ENCODE assay signal across 28 mouse cellular contexts in genomic region chr4:135909326-135910066, GRCm38 (mm10). TPM values are rescaled to one million over a fixed set of nuclear protein-coding genes. Genes with fewer than 3 reads are reported as not detected.
A peak's percentile ranks its signal among the peaks of the same experiment; 100 is the strongest.
DNase-seq lines count a peak whose midpoint lies in the region; ATAC-seq and TF ChIP-seq lines count a peak whose summit lies in the region.
"Had no signal": no experiment of that assay in that cellular context is flagged by ENCODE, and none has a peak within 500 bp of the region (broad histone marks: within the 10 kb centered on the region; RNA-seq: fewer than 3 reads in every experiment).

No protein-coding gene starts in this region.

- H3K79me2 ChIP-seq in heart, adult 2 months (replicated peaks; ENCODE audit: control insufficient read depth, insufficient read depth, low read length): no peaks in the 10 kb centered on the region

- no peaks in the 10 kb centered on the region; the same call in 1 of the 2 replicates for H3K36me3 ChIP-seq in heart, adult 2 months (ENCODE audit: control insufficient read depth, insufficient read depth, low read length)
- H3K36me3 ChIP-seq in heart, embryonic 16.5 days (ENCODE audit: control insufficient read depth, insufficient read depth): no peaks in the 10 kb centered on the region
- H3K36me3 ChIP-seq in spleen, adult 2 months (ENCODE audit: control insufficient read depth, insufficient read depth, low read length): peaks cover 14% of the 10 kb centered on the region
- H3K36me3 ChIP-seq in small intestine, adult 2 months (ENCODE audit: control insufficient read depth, insufficient read depth, low read length): no peaks in the 10 kb centered on the region
- H3K36me3 ChIP-seq in intestine, postnatal 0 days (ENCODE audit: control insufficient read depth, insufficient read depth): no peaks in the 10 kb centered on the region
- H3K36me3 ChIP-seq: heart, embryonic 15.5 days; liver, embryonic 15.5 days; lung, embryonic 15.5 days; midbrain, embryonic 12.5 days; neural tube, embryonic 13.5 days had no signal

- TF ChIP-seq CTCF in heart, adult 2 months (IDR thresholded peaks at IDR 0.05): no peak
- TF ChIP-seq CTCF in spleen, adult 2 months (IDR thresholded peaks at IDR 0.05; ENCODE audit: extremely low read depth, insufficient read depth, insufficient read length, insufficient replicate concordance): no peak
- no peak for TF ChIP-seq CTCF in small intestine, adult 2 months (IDR thresholded peaks at IDR 0.05; ENCODE audit: extremely low read depth, insufficient read length, insufficient replicate concordance, low read depth, low read length)
- TF ChIP-seq CTCF in intestine, postnatal 0 days (IDR thresholded peaks at IDR 0.05; ENCODE audit: low read depth): no peak

- H3K4me2 ChIP-seq in heart, embryonic 16.5 days (ENCODE audit: low read depth, low read length): no peak overlapping the region
- H3K4me2 ChIP-seq in intestine, postnatal 0 days (replicated peaks; ENCODE audit: low read depth): no peak overlapping the region
- H3K4me2 ChIP-seq: heart, embryonic 15.5 days; liver, embryonic 15.5 days; lung, embryonic 15.5 days; midbrain, embryonic 12.5 days; neural tube, embryonic 13.5 days had no signal

- TF ChIP-seq POLR2A in heart, adult 2 months (IDR thresholded peaks at IDR 0.05; ENCODE audit: insufficient read depth, low read depth, low read length): no peak
- no peak for TF ChIP-seq POLR2A in spleen, adult 2 months (IDR thresholded peaks at IDR 0.05; ENCODE audit: low read depth, low read length)
- TF ChIP-seq POLR2A in small intestine, adult 2 months (IDR thresholded peaks at IDR 0.05; ENCODE audit: low read depth, low read length): no peak

- H3K9ac ChIP-seq in heart, adult 2 months (ENCODE audit: low read depth, low read length): no peak overlapping the region
- peak overlapping the region; percentile 4; the same call in 1 of the 2 replicates for H3K9ac ChIP-seq in heart, embryonic 16.5 days (ENCODE audit: low read length)
- no peak overlapping the region for H3K9ac ChIP-seq in intestine, postnatal 0 days (ENCODE audit: low read depth, low read length)
- H3K9ac ChIP-seq: heart, embryonic 15.5 days; liver, embryonic 15.5 days; lung, embryonic 15.5 days; midbrain, embryonic 12.5 days; neural tube, embryonic 13.5 days had no signal

- no peak for DNase-seq in heart, adult 2 months
- no peak for DNase-seq in heart, postnatal 25 days (ENCODE audit: low spot score)
- no peak for DNase-seq in heart, adult 8-10 months (ENCODE audit: low spot score)
- DNase-seq in spleen, adult 2 months (ENCODE audit: low read depth in 1 of 2, low spot score in 2 of 2): peak in 1 of 2 experiments; percentile 45
- DNase-seq in spleen, postnatal 14 days (ENCODE audit: low spot score in 2 of 2): no peak
- DNase-seq: adrenal gland, postnatal 25 days; cerebellum, adult 8-10 months; cerebellum, postnatal 25 days; gastrocnemius, postnatal 36 days; kidney, adult 8-10 months; kidney, postnatal 10 days; layer of hippocampus, postnatal 36 days; left cerebral cortex, postnatal 4 days; lung, postnatal 36 days; right cerebral cortex, postnatal 4 days; thymus, adult 2 months; thymus, postnatal 36 days had no signal

- whole genome bisulfite sequencing in heart, adult 2 months: 18% methylated on average over 13 of the region's 13 CpGs
- WGBS in heart, embryonic 16.5 days: 24% methylated on average over 13 of the region's 13 CpGs
- WGBS in spleen, adult 2 months: 49% methylated on average over 13 of the region's 13 CpGs
- 17% methylated on average over 13 of the region's 13 CpGs for whole genome bisulfite sequencing in small intestine, adult 2 months
- WGBS in intestine, postnatal 0 days: 32% methylated on average over 13 of the region's 13 CpGs

- no peak for ATAC-seq in heart, embryonic 16.5 days (replicated peaks; ENCODE audit: extremely low read depth, insufficient read depth, low FRiP score)
- ATAC-seq in intestine, postnatal 0 days: no peak
- ATAC-seq: forebrain, embryonic 14.5 days; hindbrain, embryonic 16.5 days had no signal

- no peak overlapping the region for H3K4me3 ChIP-seq in heart, adult 2 months
- no peak overlapping the region for H3K4me3 ChIP-seq in heart, embryonic 16.5 days (ENCODE audit: low read length)
- H3K4me3 ChIP-seq in spleen, adult 2 months (ENCODE audit: extremely low read depth, insufficient read depth, insufficient read length): no peak overlapping the region
- H3K4me3 ChIP-seq in small intestine, adult 2 months (ENCODE audit: low read depth, low read length): no peak overlapping the region
- H3K4me3 ChIP-seq in intestine, postnatal 0 days (ENCODE audit: low read depth, low read length): no peak overlapping the region
- H3K4me3 ChIP-seq: heart, embryonic 15.5 days; liver, embryonic 15.5 days; lung, embryonic 15.5 days; megakaryocyte, embryonic 14.5 days; midbrain, embryonic 12.5 days; neural tube, embryonic 13.5 days had no signal

- H3K4me1 ChIP-seq in heart, adult 2 months (ENCODE audit: control insufficient read depth, insufficient read depth, low read length): peaks cover 5% of the 10 kb centered on the region
- H3K4me1 ChIP-seq in heart, embryonic 16.5 days (ENCODE audit: control insufficient read depth, insufficient read depth, low read length): peaks cover 4% of the 10 kb centered on the region; the same call in 1 of the 2 replicates
- H3K4me1 ChIP-seq in spleen, adult 2 months (ENCODE audit: control insufficient read depth, insufficient read depth, insufficient read length): peaks cover 26% of the 10 kb centered on the region; the same call in 1 of the 2 replicates
- H3K4me1 ChIP-seq in small intestine, adult 2 months (ENCODE audit: control insufficient read depth, insufficient read depth, insufficient read length, low read length): peaks cover 5% of the 10 kb centered on the region
- H3K4me1 ChIP-seq in intestine, postnatal 0 days (replicated peaks; ENCODE audit: control insufficient read depth, insufficient read depth, low read length): no peaks in the 10 kb centered on the region
- H3K4me1 ChIP-seq: lung, embryonic 15.5 days had no signal

- no peak for TF ChIP-seq EP300 in heart, adult 2 months (IDR thresholded peaks at IDR 0.05; ENCODE audit: insufficient read depth, low read depth, low read length)

- H3K27me3 ChIP-seq in heart, adult 2 months (ENCODE audit: control insufficient read depth, insufficient read depth, low read length): no peaks in the 10 kb centered on the region
- no peaks in the 10 kb centered on the region for H3K27me3 ChIP-seq in heart, embryonic 16.5 days (ENCODE audit: control insufficient read depth, insufficient read depth, low read length)
- H3K27me3 ChIP-seq in spleen, adult 2 months (ENCODE audit: control insufficient read depth, insufficient read depth, low read length): no peaks in the 10 kb centered on the region
- no peaks in the 10 kb centered on the region for H3K27me3 ChIP-seq in small intestine, adult 2 months (ENCODE audit: control insufficient read depth, insufficient read depth, low read length)
- H3K27me3 ChIP-seq in intestine, postnatal 0 days (replicated peaks; ENCODE audit: control insufficient read depth, insufficient read depth, low read length): no peaks in the 10 kb centered on the region
- H3K27me3 ChIP-seq: heart, embryonic 15.5 days; liver, embryonic 15.5 days; lung, embryonic 15.5 days; megakaryocyte, embryonic 14.5 days; midbrain, embryonic 12.5 days; neural tube, embryonic 13.5 days had no signal

- intact Hi-C loops in heart, adult 2 months (cut with DNase I): no loop called here
- intact Hi-C loops in heart, postnatal 25 days (cut with DNase I): no loop called here

- H3K9me3 ChIP-seq in heart, embryonic 16.5 days (replicated peaks; ENCODE audit: control insufficient read depth, low read length): no peaks in the 10 kb centered on the region
- H3K9me3 ChIP-seq in intestine, postnatal 0 days (ENCODE audit: control insufficient read depth): no peaks in the 10 kb centered on the region
- H3K9me3 ChIP-seq: heart, embryonic 15.5 days; liver, embryonic 15.5 days; lung, embryonic 15.5 days; megakaryocyte, embryonic 14.5 days; midbrain, embryonic 12.5 days; neural tube, embryonic 13.5 days had no signal

- peak overlapping the region; percentile 32 for H3K27ac ChIP-seq in heart, adult 2 months
- no peak overlapping the region for H3K27ac ChIP-seq in heart, embryonic 16.5 days (ENCODE audit: low read length)
- H3K27ac ChIP-seq in spleen, adult 2 months (ENCODE audit: insufficient read depth, low read length): peak overlapping the region; percentile 81
- peak overlapping the region; percentile 5; the same call in 1 of the 2 replicates for H3K27ac ChIP-seq in small intestine, adult 2 months (ENCODE audit: insufficient read depth, low read depth, low read length)
- H3K27ac ChIP-seq in intestine, postnatal 0 days (ENCODE audit: low read depth, low read length): no peak overlapping the region
- H3K27ac ChIP-seq: heart, embryonic 15.5 days; liver, embryonic 15.5 days; lung, embryonic 15.5 days; midbrain, embryonic 12.5 days; neural tube, embryonic 13.5 days had no signal

RNA-seq across cellular contexts. Expression of gene Fuca1, which starts 11.0 kb away (rescaled TPM):
- total RNA-seq in heart, adult 2 months (2021): 10 to 100 TPM; 30.4 to 34.6 TPM
- 24.0 and 25.3 TPM in 2 replicates for polyA plus RNA-seq in heart, adult 2 months (2012; rRNA removed)
- 10 to 100 TPM; 27.4 to 29.0 TPM for total RNA-seq in heart, postnatal 25 days (2021)
- polyA plus RNA-seq in heart, embryonic 16.5 days (2015; fragmentation: Nextera tagmentation; extraction: Ambion mirVana): 50.7 and 52.8 TPM in 2 replicates
- 10 to 100 TPM; 29.8 to 40.8 (median 34.6) TPM for total RNA-seq in heart, adult 8-10 months (2022)
- 45.7 TPM in 2 replicates for polyA plus RNA-seq in spleen, adult 2 months (2012; rRNA removed)
- polyA plus RNA-seq in small intestine, adult 2 months (2012; rRNA removed): 62.8 and 108 TPM in 2 replicates
- 717 and 739 TPM in 2 replicates for polyA plus RNA-seq in intestine, postnatal 0 days (2015; fragmentation: Nextera tagmentation; extraction: Ambion mirVana)

RNA-seq across cellular contexts. Expression of gene Cnr2, which starts 14.3 kb away (rescaled TPM):
- under 1 TPM; 0.23 to 0.59 TPM for total RNA-seq in heart, adult 2 months (2021)
- polyA plus RNA-seq in heart, adult 2 months (2012; rRNA removed): 0.64 and 0.88 TPM in 2 replicates
- total RNA-seq in heart, postnatal 25 days (2021): under 1 TPM; 0.34 to 0.36 TPM
- polyA plus RNA-seq in heart, embryonic 16.5 days (2015; fragmentation: Nextera tagmentation; extraction: Ambion mirVana): 0.71 and 0.80 TPM in 2 replicates
- under 1 TPM; 0.22 to 0.57 (median 0.36) TPM for total RNA-seq in heart, adult 8-10 months (2022)
- 44.8 and 47.2 TPM in 2 replicates for polyA plus RNA-seq in spleen, adult 2 months (2012; rRNA removed)
- 1.0 and 1.1 TPM in 2 replicates for polyA plus RNA-seq in small intestine, adult 2 months (2012; rRNA removed)
- 0.14 and 0.24 TPM in 2 replicates for polyA plus RNA-seq in intestine, postnatal 0 days (2015; fragmentation: Nextera tagmentation; extraction: Ambion mirVana)

RNA-seq across cellular contexts. Expression of gene Pnrc2, which starts 35.8 kb away (rescaled TPM):
- 10 to 100 TPM; 58.8 to 81.2 TPM for total RNA-seq in heart, adult 2 months (2021)
- polyA plus RNA-seq in heart, adult 2 months (2012; rRNA removed): 14.9 and 35.4 TPM in 2 replicates
- 10 to 100 TPM; 57.7 to 67.0 TPM for total RNA-seq in heart, postnatal 25 days (2021)
- polyA plus RNA-seq in heart, embryonic 16.5 days (2015; fragmentation: Nextera tagmentation; extraction: Ambion mirVana): 133 and 149 TPM in 2 replicates
- 10 to 100 TPM; 51.2 to 75.7 (median 66.5) TPM for total RNA-seq in heart, adult 8-10 months (2022)
- 12.2 and 14.7 TPM in 2 replicates for polyA plus RNA-seq in spleen, adult 2 months (2012; rRNA removed)
- 2.4 and 8.5 TPM in 2 replicates for polyA plus RNA-seq in small intestine, adult 2 months (2012; rRNA removed)
- polyA plus RNA-seq in intestine, postnatal 0 days (2015; fragmentation: Nextera tagmentation; extraction: Ambion mirVana): 103 and 114 TPM in 2 replicates

RNA-seq across cellular contexts. Expression of gene Hmgcl, which starts 36.8 kb away (rescaled TPM):
- 10 to 100 TPM; 72.6 to 80.4 TPM for total RNA-seq in heart, adult 2 months (2021)
- polyA plus RNA-seq in heart, adult 2 months (2012; rRNA removed): 71.9 and 96.9 TPM in 2 replicates
- 10 to 100 TPM; 71.5 to 74.8 TPM for total RNA-seq in heart, postnatal 25 days (2021)
- 94.3 and 99.6 TPM in 2 replicates for polyA plus RNA-seq in heart, embryonic 16.5 days (2015; fragmentation: Nextera tagmentation; extraction: Ambion mirVana)
- 10 to 100 TPM; 83.3 to 91.3 (median 85.0) TPM for total RNA-seq in heart, adult 8-10 months (2022)
- polyA plus RNA-seq in spleen, adult 2 months (2012; rRNA removed): 27.9 and 32.4 TPM in 2 replicates
- polyA plus RNA-seq in small intestine, adult 2 months (2012; rRNA removed): 50.3 and 76.6 TPM in 2 replicates
- 232 and 235 TPM in 2 replicates for polyA plus RNA-seq in intestine, postnatal 0 days (2015; fragmentation: Nextera tagmentation; extraction: Ambion mirVana)

RNA-seq across cellular contexts. Expression of gene Srsf10, which starts 53.9 kb away (rescaled TPM):
- total RNA-seq in heart, adult 2 months (2021): 10 to 100 TPM; 45.3 to 49.1 TPM
- 28.8 and 37.7 TPM in 2 replicates for polyA plus RNA-seq in heart, adult 2 months (2012; rRNA removed)
- total RNA-seq in heart, postnatal 25 days (2021): 10 to 100 TPM; 41.7 to 47.7 TPM
- polyA plus RNA-seq in heart, embryonic 16.5 days (2015; fragmentation: Nextera tagmentation; extraction: Ambion mirVana): 128 and 147 TPM in 2 replicates
- total RNA-seq in heart, adult 8-10 months (2022): 10 to 100 TPM; 33.2 to 42.3 (median 37.9) TPM
- 68.0 and 109 TPM in 2 replicates for polyA plus RNA-seq in spleen, adult 2 months (2012; rRNA removed)
- polyA plus RNA-seq in small intestine, adult 2 months (2012; rRNA removed): 29.5 and 48.2 TPM in 2 replicates
- 84.2 and 89.2 TPM in 2 replicates for polyA plus RNA-seq in intestine, postnatal 0 days (2015; fragmentation: Nextera tagmentation; extraction: Ambion mirVana)

Comparison
In these comparisons a context has a peak if more than half of its experiments do, and no peak if none do; other contexts are left out.
1. H3K27ac ChIP-seq: peak in heart, adult 2 months (single experiment), spleen, adult 2 months (single experiment) and small intestine, adult 2 months (single experiment); none in heart, embryonic 16.5 days (single experiment) and intestine, postnatal 0 days (single experiment).
2. RNA of gene Cnr2, which starts 14.3 kb away (polyA plus RNA-seq): 44.8 to 47.2 TPM in spleen, adult 2 months; 1.0 to 1.1 TPM in small intestine, adult 2 months, 0.64 to 0.88 TPM in heart, adult 2 months, 0.71 to 0.80 TPM in heart, embryonic 16.5 days and 0.14 to 0.24 TPM in intestine, postnatal 0 days; every median in the first group is over 10 times any median in the second.